ENCODE assay signal across 14 mouse cellular contexts in the genomic region with DNA sequence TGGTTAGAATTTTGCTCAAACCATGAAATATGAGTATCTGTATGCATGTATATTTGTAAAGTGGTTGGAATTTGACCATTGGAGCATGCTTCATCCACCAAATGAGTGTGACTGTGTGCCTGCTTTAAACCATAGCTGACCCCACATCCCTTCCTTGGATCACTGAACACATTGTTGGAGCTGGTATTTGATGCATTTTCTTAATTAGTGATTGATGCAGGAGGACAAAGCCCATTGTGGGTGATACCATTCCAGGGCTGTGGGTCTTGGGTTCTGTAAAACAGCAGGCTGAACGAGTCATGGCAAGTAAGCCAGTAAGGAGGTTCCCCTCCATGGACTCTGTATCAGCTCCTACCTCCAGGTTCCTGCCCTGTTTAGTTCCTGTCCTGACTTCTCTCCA.
"Had no signal": no experiment of that assay in that cellular context is flagged by ENCODE, and none has a peak within 500 bp of the region (broad histone marks: within the 10 kb centered on the region; RNA-seq: fewer than 3 reads in every experiment).

No protein-coding gene starts in this region.

- H3K27me3 ChIP-seq: intestine, embryonic 15.5 days; liver, embryonic 15.5 days; midbrain, embryonic 12.5 days; neural tube, embryonic 12.5 days; stomach, embryonic 15.5 days had no signal

- H3K9me3 ChIP-seq: intestine, embryonic 15.5 days; limb, embryonic 10.5 days; liver, embryonic 15.5 days; midbrain, embryonic 12.5 days; neural tube, embryonic 12.5 days; stomach, embryonic 15.5 days had no signal

- H3K4me1 ChIP-seq: intestine, embryonic 15.5 days; limb, embryonic 10.5 days; liver, embryonic 15.5 days; midbrain, embryonic 12.5 days; neural tube, embryonic 12.5 days; stomach, embryonic 15.5 days had no signal

- DNase-seq: lung, adult 2 months; lung, postnatal 4 days; right cerebral cortex, postnatal 14 days; thymus, postnatal 36 days had no signal

- H3K9ac ChIP-seq: intestine, embryonic 15.5 days; liver, embryonic 15.5 days; midbrain, embryonic 12.5 days; neural tube, embryonic 12.5 days; stomach, embryonic 15.5 days had no signal

- ATAC-seq: intestine, embryonic 15.5 days; lung, postnatal 0 days; midbrain, embryonic 16.5 days had no signal

- H3K36me3 ChIP-seq: intestine, embryonic 15.5 days; limb, embryonic 10.5 days; liver, embryonic 15.5 days; midbrain, embryonic 12.5 days; neural tube, embryonic 12.5 days; stomach, embryonic 15.5 days had no signal

- H3K4me2 ChIP-seq: intestine, embryonic 15.5 days; liver, embryonic 11.5 days; liver, embryonic 15.5 days; midbrain, embryonic 12.5 days; neural tube, embryonic 12.5 days; stomach, embryonic 15.5 days had no signal

- H3K27ac ChIP-seq: intestine, embryonic 15.5 days; left cerebral cortex, adult 2 months; limb, embryonic 10.5 days; liver, embryonic 15.5 days; midbrain, embryonic 12.5 days; neural tube, embryonic 12.5 days; stomach, embryonic 15.5 days had no signal

- H3K4me3 ChIP-seq: intestine, embryonic 15.5 days; left cerebral cortex, adult 2 months; limb, embryonic 10.5 days; liver, embryonic 15.5 days; midbrain, embryonic 12.5 days; neural tube, embryonic 12.5 days; stomach, embryonic 15.5 days had no signal
